Mouse (Mus musculus) forebrain, embryonic 13.5 days (tissue): Measurements from ENCODE around the gene Tmem37. TPM values are rescaled to one million over a fixed set of nuclear protein-coding genes. Genes with fewer than 3 reads are reported as not detected.

Source experiments
- ATAC-seq: fragments of 200-750 bp; cut with Nextera tagmentation; 2 replicates; pipeline ENCODE4 v1.8.0; 2017
- H3K27ac ChIP-seq: fragments of 300-500 bp; sonication (generic); 2 replicates; pipeline ENCODE4 v1.5.1; 2015; ENCODE audit warnings: inconsistent platforms, mild to moderate bottlenecking, moderate library complexity
- H3K27me3 ChIP-seq: fragments of 300-500 bp; sonication (generic); 2 replicates; pipeline ENCODE4 v1.6.1; 2015; ENCODE audit warnings: mild to moderate bottlenecking, inconsistent platforms
- H3K36me3 ChIP-seq: fragments of 300-500 bp; sonication (generic); 2 replicates; pipeline ENCODE4 v1.6.1; 2015; ENCODE audit warnings: mild to moderate bottlenecking, inconsistent platforms; ENCODE audit not compliant: poor library complexity, severe bottlenecking
- H3K4me1 ChIP-seq: fragments of 300-500 bp; sonication (generic); 2 replicates; pipeline ENCODE4 v1.6.1; 2015; ENCODE audit warnings: inconsistent platforms
- H3K4me2 ChIP-seq: fragments of 300-500 bp; sonication (generic); 2 replicates; pipeline ENCODE4 v1.6.1; 2015; ENCODE audit warnings: inconsistent platforms, mild to moderate bottlenecking, moderate library complexity
- H3K4me3 ChIP-seq: fragments of 300-500 bp; sonication (generic); 2 replicates; pipeline ENCODE4 v1.5.1; 2015; ENCODE audit warnings: mild to moderate bottlenecking, inconsistent platforms
- H3K9ac ChIP-seq: fragments of 300-500 bp; sonication (generic); 2 replicates; pipeline ENCODE4 v1.6.1; 2015; ENCODE audit warnings: mild to moderate bottlenecking, inconsistent platforms
- H3K9me3 ChIP-seq: fragments of 300-500 bp; sonication (generic); replicated peaks from 2 replicates; pipeline ENCODE4 v1.6.1; 2016; ENCODE audit warnings: inconsistent platforms
- WGBS: fragments of 180-500 bp; shearing (Covaris S2); methylation state at CpG from one replicate; pipeline ENCODE4 v1.1.7; 2015; 5-methylcytosine and 5-hydroxymethylcytosine counted together
- polyA plus RNA-seq: library from polyadenylated mRNA; unstranded; fragments of >200 nt; fragmentation: Nextera tagmentation; extraction: Ambion mirVana; gene quantifications from 2 replicates; pipeline ENCODE4 v1.2.1, GENCODE M21; 2015

Gene Tmem37
- polyA plus RNA-seq, 1 experiment from 2014 or later: 4.3 TPM

DNA sequence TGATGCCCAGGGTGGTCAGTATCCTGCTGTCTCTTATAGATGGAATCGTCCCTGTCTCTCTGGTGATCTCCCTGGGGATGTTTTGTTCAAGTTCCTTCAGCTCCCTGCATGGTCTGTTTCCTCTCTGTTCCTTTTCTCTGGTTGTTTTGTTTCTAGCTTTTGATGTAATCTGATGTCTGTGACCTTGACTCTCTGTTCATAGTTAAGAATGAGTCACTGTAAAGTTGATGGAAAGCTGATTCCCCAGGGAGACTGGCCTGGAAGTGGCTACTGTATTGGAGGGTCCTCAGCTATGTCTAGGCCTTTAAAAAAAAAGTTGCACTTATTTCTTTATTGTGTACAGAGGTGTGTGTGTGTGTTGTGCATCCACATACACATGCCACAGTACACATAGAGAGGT, 22.8 kb downstream of the Tmem37 start:
- Histone ChIP-seq H3K27ac (no peak overlapping the region), H3K36me3 (no peaks in the 10 kb centered on the region), H3K9ac (no peak overlapping the region), H3K27me3 (no peaks in the 10 kb centered on the region), H3K4me1 (no peaks in the 10 kb centered on the region), H3K4me2 (no peak overlapping the region), H3K9me3 (no peaks in the 10 kb centered on the region), H3K4me3 (no peak overlapping the region)
- WGBS: 26% methylated on average over 1 of the region's 1 CpGs
- no peak for ATAC-seq

DNA sequence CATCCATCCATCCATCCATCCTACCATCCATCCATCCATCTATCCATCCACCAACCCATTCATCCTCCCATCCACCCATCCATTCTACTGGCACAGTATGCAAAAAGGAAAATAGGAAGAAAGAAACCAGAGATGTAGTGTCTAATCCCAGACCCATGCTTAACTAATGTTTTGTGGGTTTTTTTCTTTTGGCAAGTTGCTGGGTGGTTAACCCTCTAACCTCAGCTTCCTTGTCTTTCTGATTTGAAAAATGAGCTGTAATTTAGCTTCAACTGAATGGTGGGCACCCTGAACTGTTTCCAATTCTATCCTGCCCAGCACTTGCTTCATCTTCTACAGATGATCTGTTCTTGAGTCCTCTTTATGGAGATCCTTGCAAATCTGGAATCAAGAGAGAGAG, 26.5 kb downstream of the Tmem37 start:
- Histone ChIP-seq H3K9ac (no peak overlapping the region), H3K4me1 (no peaks in the 10 kb centered on the region), H3K27me3 (no peaks in the 10 kb centered on the region), H3K9me3 (no peaks in the 10 kb centered on the region), H3K4me3 (no peak overlapping the region), H3K4me2 (no peak overlapping the region), H3K27ac (no peak overlapping the region), H3K36me3 (no peaks in the 10 kb centered on the region)
- ATAC-seq: no peak

DNA sequence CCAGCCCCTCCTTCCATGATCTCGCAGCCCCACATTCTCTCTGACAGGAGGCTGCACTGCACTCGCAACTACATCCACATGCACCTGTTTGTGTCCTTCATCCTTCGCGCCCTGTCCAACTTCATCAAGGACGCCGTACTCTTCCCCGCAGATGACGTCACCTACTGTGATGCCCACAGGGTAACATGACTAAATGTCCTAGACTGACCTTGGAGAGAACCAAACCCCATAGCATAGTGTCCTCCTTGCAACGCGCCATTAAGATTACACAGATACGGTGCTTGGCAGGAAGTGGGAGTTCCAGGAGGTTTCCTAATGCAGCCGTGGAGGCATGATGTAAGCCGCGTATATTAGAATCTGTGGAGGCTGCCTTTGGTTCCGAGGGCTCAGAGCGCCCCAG, 29.3 kb downstream of the Tmem37 start:
- no peak overlapping the region for H3K4me3 ChIP-seq
- no peaks in the 10 kb centered on the region for H3K9me3 ChIP-seq
- H3K9ac ChIP-seq: no peak overlapping the region
- no peaks in the 10 kb centered on the region for H3K36me3 ChIP-seq
- no peak overlapping the region for H3K27ac ChIP-seq
- 92% methylated on average over 16 of the region's 16 CpGs for WGBS
- H3K27me3 ChIP-seq: no peaks in the 10 kb centered on the region
- H3K4me2 ChIP-seq: no peak overlapping the region
- no peak for ATAC-seq
- no peaks in the 10 kb centered on the region for H3K4me1 ChIP-seq

DNA sequence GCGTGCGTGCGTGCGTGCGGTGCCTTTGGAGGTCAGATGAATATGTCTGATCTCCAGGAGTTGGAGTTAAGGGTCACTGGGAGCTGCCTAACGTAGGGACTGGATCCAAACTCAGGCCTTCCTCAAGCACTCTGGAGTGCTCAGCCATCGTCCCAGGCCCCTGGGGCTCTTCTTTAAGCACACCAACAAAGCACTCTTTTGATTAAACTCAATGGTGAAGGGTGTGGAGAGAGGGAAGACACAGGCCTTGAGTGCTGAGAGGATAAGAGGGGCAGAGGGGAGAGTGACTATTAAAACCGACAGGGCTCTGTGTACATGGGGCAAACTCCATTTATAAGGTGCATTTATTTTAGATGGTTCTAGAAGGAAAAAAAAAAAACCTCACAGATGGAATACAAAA, 31.5 kb downstream of the Tmem37 start:
- Histone ChIP-seq H3K9me3 (no peaks in the 10 kb centered on the region), H3K27ac (no peak overlapping the region), H3K4me1 (peaks cover under 1% of the 10 kb centered on the region), H3K36me3 (no peaks in the 10 kb centered on the region), H3K4me3 (no peak overlapping the region), H3K9ac (no peak overlapping the region), H3K27me3 (no peaks in the 10 kb centered on the region), H3K4me2 (no peak overlapping the region)
- 65% methylated on average over 8 of the region's 8 CpGs for WGBS
- no peak for ATAC-seq

DNA sequence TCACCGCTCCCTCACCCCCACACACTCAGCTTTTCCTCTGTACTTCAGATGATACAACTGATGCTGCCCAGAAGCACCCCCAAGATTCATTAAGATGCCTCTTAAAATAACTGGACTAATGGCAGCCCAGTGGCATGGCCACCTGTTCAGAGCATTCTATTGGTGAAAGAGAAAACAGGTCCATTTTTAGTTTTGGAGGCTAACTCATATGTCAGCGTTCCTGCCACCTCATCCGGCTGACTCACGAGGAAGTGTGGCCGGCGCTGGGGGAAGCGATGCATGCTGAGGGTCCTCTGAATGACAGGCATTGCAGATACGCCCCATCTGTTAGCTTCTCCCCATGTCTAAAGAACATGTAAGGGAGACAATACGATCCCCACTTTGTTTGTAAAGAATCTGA, 35.3 kb downstream of the Tmem37 start:
- H3K4me1 ChIP-seq: peaks cover 9% of the 10 kb centered on the region
- no peak overlapping the region for H3K4me2 ChIP-seq
- H3K9ac ChIP-seq: no peak overlapping the region
- H3K27me3 ChIP-seq: no peaks in the 10 kb centered on the region
- no peaks in the 10 kb centered on the region for H3K9me3 ChIP-seq
- H3K4me3 ChIP-seq: no peak overlapping the region
- H3K27ac ChIP-seq: no peak overlapping the region
- H3K36me3 ChIP-seq: no peaks in the 10 kb centered on the region
- 81% methylated on average over 9 of the region's 9 CpGs for WGBS
- ATAC-seq: no peak

DNA sequence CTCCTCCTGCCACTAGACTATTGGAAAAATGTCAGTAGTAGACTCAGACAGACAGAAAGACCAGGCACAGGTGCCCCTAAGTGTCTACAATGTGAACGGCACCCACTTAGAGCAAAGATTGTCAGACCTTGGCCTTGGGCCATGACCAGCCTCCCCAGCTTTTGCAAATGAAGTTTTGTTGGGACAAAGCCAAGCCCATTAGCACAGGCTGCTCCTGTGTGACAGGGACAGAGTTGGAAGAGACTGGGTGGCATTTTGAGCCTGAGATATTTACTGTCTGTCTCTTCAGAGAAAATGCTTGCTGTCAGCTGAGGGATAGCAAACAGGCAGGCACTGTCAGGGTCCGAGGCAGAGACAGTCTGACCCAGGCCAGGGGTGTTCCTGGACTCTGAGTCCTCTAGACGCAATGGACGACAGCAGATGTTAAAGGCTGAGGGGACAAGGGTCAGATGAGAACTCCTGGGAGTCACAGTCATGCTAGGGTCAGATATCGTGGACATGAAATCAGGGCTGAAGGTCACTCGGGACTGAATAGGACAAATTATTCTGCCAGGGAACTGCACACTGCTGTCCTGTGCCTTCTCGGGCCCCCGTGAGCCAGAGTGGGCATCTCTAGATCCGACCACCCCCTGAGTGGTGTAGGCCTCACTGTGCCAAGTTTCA, 36.7 kb downstream of the Tmem37 start:
- Histone ChIP-seq H3K9me3 (no peaks in the 10 kb centered on the region), H3K4me2 (no peak overlapping the region), H3K27ac (no peak overlapping the region), H3K27me3 (no peaks in the 10 kb centered on the region), H3K9ac (no peak overlapping the region), H3K36me3 (no peaks in the 10 kb centered on the region), H3K4me3 (no peak overlapping the region), H3K4me1 (peaks cover 9% of the 10 kb centered on the region)
- peak; percentile 65 for ATAC-seq
- WGBS: 72% methylated on average over 9 of the region's 9 CpGs

DNA sequence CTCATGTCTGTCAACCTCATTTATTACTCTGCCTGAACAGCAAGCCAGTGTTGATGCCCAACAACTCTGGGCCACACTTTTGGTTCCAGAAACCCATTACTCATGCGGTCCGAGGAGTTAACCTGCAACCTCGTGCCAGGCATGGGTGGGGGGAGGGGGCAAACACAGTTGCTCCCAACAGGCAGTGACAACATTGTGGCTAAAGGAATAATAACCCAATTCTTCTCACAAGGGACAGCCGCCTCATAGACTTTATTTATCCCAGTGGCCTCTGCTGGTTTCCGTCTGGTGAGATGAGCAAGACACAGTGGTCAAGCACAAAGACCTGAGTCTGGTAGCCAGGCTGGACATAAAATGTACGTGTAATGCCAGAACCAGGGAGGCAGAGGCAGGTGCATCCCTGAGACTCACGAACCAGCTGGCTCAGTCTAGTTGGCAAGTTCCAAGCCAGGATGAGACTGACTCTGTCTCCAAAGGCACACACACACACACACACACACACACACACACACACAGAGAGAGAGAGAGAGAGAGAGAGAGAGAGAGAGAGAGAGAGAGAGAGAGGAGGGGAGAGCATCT, 38.3 kb downstream of the Tmem37 start:
- no peaks in the 10 kb centered on the region for H3K36me3 ChIP-seq
- no peaks in the 10 kb centered on the region for H3K27me3 ChIP-seq
- H3K27ac ChIP-seq: no peak overlapping the region
- WGBS: 82% methylated on average over 7 of the region's 7 CpGs
- H3K9me3 ChIP-seq: no peaks in the 10 kb centered on the region
- ATAC-seq: no peak
- H3K4me3 ChIP-seq: no peak overlapping the region
- H3K4me1 ChIP-seq: peaks cover 9% of the 10 kb centered on the region
- H3K4me2 ChIP-seq: no peak overlapping the region
- no peak overlapping the region for H3K9ac ChIP-seq

DNA sequence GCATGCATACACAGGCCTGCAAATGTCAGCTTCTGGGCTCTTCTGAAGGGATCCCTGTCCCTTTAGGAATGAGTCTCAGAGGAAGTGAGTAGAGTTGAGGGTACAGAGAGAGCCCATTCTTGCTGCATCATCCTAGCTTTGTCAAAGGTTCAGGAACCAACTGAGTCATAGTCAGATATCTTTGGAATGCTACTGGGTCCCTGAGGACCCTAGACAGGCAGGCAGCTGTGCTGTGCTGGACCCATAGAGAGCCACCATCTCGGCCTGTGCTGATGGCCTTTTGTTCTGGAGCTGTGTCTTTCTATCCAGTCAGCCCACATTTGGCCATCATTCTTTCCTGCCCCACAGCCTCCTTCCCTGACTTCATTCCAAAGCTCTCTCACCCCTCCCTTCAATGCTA, 39.1 kb downstream of the Tmem37 start:
- Histone ChIP-seq H3K4me2 (no peak overlapping the region), H3K4me1 (peaks cover 9% of the 10 kb centered on the region), H3K9ac (no peak overlapping the region), H3K27ac (no peak overlapping the region), H3K36me3 (no peaks in the 10 kb centered on the region), H3K27me3 (no peaks in the 10 kb centered on the region), H3K9me3 (no peaks in the 10 kb centered on the region), H3K4me3 (no peak overlapping the region)
- no peak for ATAC-seq
- WGBS: 70% methylated on average over 1 of the region's 1 CpGs

DNA sequence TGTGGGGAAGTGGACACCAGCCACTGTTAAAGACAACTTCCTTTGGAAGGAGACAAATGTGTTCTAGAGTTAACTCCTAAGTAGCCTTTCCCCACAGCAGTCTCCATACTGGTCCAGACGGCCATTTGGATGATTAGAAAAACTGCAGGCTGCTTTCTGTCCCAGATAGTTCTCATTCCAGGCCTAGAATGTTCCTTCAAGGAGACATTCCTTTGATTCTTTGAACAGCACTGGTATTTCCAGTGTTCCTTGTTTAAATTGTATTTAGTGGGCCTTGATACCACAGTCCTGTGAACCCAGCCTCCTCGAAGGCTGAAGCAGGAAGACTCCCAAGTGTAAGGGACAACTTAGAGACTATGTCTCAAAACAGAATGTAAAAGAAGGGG, 40.4 kb downstream of the Tmem37 start:
- no peak for ATAC-seq
- WGBS: 89% methylated on average over 2 of the region's 2 CpGs
- H3K36me3 ChIP-seq: no peaks in the 10 kb centered on the region
- no peak overlapping the region for H3K4me2 ChIP-seq
- H3K9me3 ChIP-seq: no peaks in the 10 kb centered on the region
- no peak overlapping the region for H3K9ac ChIP-seq
- H3K27ac ChIP-seq: no peak overlapping the region
- no peak overlapping the region for H3K4me3 ChIP-seq
- H3K27me3 ChIP-seq: no peaks in the 10 kb centered on the region
- H3K4me1 ChIP-seq: peaks cover 9% of the 10 kb centered on the region

DNA sequence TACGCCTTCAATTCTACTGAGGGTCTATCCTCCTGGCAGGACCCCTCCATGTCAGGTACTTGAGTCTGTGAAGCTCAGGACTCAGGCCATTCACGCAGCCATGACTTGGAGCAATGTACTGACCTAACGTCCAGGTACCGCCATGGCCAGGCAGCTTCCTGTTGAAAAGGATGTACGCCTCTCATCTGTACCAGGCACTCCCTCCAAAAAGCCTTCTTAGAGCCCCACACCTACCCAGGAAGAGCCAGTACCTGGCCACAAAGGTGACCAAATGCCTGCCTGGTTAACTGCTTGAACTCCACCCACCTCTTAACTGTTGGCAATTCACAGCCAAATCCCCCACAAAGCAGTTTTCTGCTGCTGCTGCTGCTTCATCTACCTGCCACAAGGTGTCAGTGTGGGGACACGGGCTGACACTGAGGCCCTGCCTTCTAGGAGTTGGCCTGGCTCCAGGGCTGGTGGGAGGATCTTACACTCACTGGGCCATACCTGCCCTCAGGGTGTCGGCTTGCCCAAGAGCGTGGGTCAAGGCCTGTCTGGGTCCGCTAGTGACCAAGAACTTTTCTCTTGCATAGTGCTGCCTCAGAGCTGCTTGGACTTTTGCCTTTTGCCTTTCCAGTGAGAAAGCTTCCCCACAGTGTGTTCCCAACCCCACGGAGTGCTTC, 40.9 kb downstream of the Tmem37 start:
- H3K36me3 ChIP-seq: no peaks in the 10 kb centered on the region
- ATAC-seq: peak; percentile 70
- peaks cover 9% of the 10 kb centered on the region for H3K4me1 ChIP-seq
- H3K27me3 ChIP-seq: no peaks in the 10 kb centered on the region
- no peak overlapping the region for H3K9ac ChIP-seq
- H3K4me3 ChIP-seq: no peak overlapping the region
- no peak overlapping the region for H3K4me2 ChIP-seq
- 48% methylated on average over 10 of the region's 10 CpGs for WGBS
- no peaks in the 10 kb centered on the region for H3K9me3 ChIP-seq
- no peak overlapping the region for H3K27ac ChIP-seq

DNA sequence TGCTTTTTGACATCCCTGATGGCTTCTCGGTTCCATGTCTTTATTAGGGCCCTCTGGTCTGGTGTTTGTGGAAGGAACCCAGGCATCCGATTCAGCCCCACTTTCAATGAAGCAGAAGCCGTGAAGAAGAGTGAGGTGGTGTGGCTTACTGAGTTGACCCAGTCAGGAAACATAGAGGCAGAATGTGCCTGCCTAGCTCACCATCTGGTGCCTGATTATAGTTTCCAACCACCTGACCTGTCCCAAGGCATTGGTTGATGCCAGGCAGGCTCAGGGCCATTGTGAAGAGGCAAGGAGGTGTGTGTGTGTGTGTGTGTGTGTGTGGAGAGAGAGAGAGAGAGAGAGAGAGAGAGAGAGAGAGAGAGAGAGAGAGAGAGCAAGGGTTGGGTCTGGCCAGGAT, 43.4 kb downstream of the Tmem37 start:
- ATAC-seq: no peak
- Histone ChIP-seq H3K27me3 (no peaks in the 10 kb centered on the region), H3K27ac (no peak overlapping the region), H3K9me3 (no peaks in the 10 kb centered on the region), H3K36me3 (no peaks in the 10 kb centered on the region), H3K9ac (no peak overlapping the region), H3K4me3 (no peak overlapping the region), H3K4me2 (no peak overlapping the region), H3K4me1 (peaks cover 7% of the 10 kb centered on the region)
- 73% methylated on average over 3 of the region's 3 CpGs for WGBS

DNA sequence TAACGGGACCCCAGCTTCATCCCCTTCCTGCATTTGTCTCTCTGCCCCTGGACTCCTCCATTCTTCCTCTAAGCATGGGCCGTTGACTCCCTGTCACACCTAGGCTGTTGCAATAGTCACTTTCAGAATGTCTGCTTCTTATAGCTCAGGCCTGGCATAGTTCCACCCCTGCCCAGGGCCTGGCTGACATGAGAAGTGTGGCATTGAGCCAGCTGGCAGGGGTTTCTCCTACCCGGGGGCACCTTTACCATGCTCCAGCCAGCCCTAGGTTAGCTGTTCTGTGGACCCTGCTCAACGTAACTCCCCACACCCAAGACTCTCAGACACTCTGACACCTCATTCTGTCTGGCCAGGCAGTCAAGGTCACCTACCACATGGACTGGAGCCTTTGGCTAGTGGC, 46.2 kb downstream of the Tmem37 start:
- H3K9me3 ChIP-seq: no peaks in the 10 kb centered on the region
- peak; percentile 48; the same call in 1 of the 2 replicates for ATAC-seq
- no peak overlapping the region for H3K27ac ChIP-seq
- 55% methylated on average over 4 of the region's 4 CpGs for WGBS
- peaks cover 7% of the 10 kb centered on the region for H3K4me1 ChIP-seq
- no peak overlapping the region for H3K4me3 ChIP-seq
- no peak overlapping the region for H3K9ac ChIP-seq
- H3K36me3 ChIP-seq: no peaks in the 10 kb centered on the region
- H3K27me3 ChIP-seq: no peaks in the 10 kb centered on the region
- no peak overlapping the region for H3K4me2 ChIP-seq

DNA sequence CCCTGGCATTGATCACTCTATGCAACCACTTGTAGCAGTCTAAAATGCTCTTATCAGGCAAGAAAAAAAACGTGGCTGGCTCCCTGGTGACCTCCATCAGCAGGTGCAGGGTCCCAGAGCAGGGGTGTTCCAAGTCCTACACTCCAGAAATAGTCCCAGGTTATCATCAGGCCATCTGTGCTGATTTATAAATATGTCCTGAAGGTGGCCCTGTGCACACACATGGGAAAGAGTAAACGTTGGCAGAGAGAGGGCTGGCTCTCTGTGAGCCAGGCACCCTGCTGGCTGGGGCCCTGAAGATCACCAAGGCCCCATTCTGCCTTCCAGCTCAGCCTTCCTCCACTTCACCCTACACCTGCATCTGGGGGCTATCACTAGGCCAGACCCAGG, 48.8 kb downstream of the Tmem37 start:
- H3K4me1 ChIP-seq: peaks cover 7% of the 10 kb centered on the region
- no peaks in the 10 kb centered on the region for H3K9me3 ChIP-seq
- 36% methylated on average over 2 of the region's 2 CpGs for WGBS
- H3K27me3 ChIP-seq: no peaks in the 10 kb centered on the region
- no peak for ATAC-seq
- H3K9ac ChIP-seq: no peak overlapping the region
- no peak overlapping the region for H3K27ac ChIP-seq
- no peak overlapping the region for H3K4me2 ChIP-seq
- no peaks in the 10 kb centered on the region for H3K36me3 ChIP-seq
- H3K4me3 ChIP-seq: no peak overlapping the region
